Mouse (Mus musculus) E14TG2a.4 (cell line): Measurements from ENCODE around the gene Jak2.
A peak's percentile ranks its signal among the peaks of the same experiment; 100 is the strongest.

Source experiments
- H3K27me3 ChIP-seq: 2 replicates; pipeline ENCODE4 v1.6.1; 2014; ENCODE audit warnings: low read length, control low read depth; ENCODE audit not compliant: insufficient read depth
- H3K36me3 ChIP-seq: 2 replicates; pipeline ENCODE4 v1.6.1; 2014; ENCODE audit warnings: low read length, control low read depth; ENCODE audit not compliant: insufficient read depth
- H3K4me1 ChIP-seq: replicated peaks from 2 replicates; pipeline ENCODE4 v1.6.1; 2014; ENCODE audit warnings: low read depth, low read length, control low read depth
- H3K4me3 ChIP-seq: replicated peaks from 2 replicates; pipeline ENCODE4 v1.5.1; 2014; ENCODE audit warnings: mild to moderate bottlenecking, low read length
- H3K9me3 ChIP-seq: 2 replicates; pipeline ENCODE4 v1.6.1; 2014; ENCODE audit warnings: low read length, control low read depth
- CTCF ChIP-seq: conservative IDR thresholded peaks from 2 replicates; pipeline ENCODE4 v1.5.1; 2014; ENCODE audit warnings: low read length
- NANOG ChIP-seq: IDR thresholded peaks from 2 replicates; pipeline ENCODE4 v1.6.1; 2014; ENCODE audit warnings: borderline replicate concordance, low read length, mixed read lengths
- POU5F1 ChIP-seq: IDR thresholded peaks from 2 replicates; pipeline ENCODE4 v1.6.1; 2014; ENCODE audit warnings: low read length, borderline replicate concordance

Jak2 gene

DNA sequence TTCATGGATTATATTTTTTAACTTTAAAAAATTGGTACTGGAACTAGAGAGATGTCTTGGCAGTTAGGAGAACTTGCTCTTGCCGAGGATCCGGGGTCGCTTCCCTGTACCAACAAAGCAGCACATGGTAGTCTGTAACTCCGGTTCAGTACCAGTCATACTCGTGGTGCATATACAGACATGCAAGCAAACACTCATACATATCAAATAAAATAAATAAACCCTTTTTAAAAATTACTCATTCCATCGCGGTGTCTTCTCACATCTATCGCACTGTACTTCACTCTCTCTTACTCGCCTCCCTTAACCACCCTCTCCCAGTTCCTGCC lies 74.2 kb downstream of the Jak2 start:
- no peak overlapping the region for H3K4me3 ChIP-seq
- no peaks in the 10 kb centered on the region for H3K36me3 ChIP-seq
- H3K27me3 ChIP-seq: 0 out of 2 replicates have a peak, but pooled peaks cover 7% of the 10 kb centered on the region
- no peaks in the 10 kb centered on the region for H3K9me3 ChIP-seq
- peaks cover 10% of the 10 kb centered on the region for H3K4me1 ChIP-seq
- TF ChIP-seq NANOG: no peak
- no peak for TF ChIP-seq POU5F1
- TF ChIP-seq CTCF: no peak

DNA sequence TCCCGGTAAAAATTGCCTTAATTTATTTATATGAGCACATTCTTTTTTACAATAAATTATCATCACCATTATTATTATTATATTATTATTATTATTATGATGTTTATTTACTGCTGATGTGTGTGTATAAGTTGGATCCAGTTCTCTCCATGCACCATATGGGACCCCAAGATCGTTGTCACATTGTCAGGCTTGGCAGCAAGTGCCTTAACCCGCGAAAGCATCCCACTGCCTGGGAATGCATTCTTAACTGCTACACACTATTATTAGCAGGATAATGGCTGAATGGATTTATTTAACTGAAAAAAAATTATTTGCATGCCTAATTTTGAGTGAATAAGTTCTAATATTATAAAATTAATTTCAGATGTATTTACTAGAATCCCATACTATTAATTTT lies 74.8 kb downstream of the Jak2 start:
- Histone ChIP-seq H3K4me3 (no peak overlapping the region), H3K27me3 (0 out of 2 replicates have a peak, but pooled peaks cover 7% of the 10 kb centered on the region), H3K36me3 (no peaks in the 10 kb centered on the region), H3K4me1 (peaks cover 10% of the 10 kb centered on the region), H3K9me3 (no peaks in the 10 kb centered on the region)
- TF ChIP-seq NANOG: no peak
- no peak for TF ChIP-seq POU5F1
- no peak for TF ChIP-seq CTCF

DNA sequence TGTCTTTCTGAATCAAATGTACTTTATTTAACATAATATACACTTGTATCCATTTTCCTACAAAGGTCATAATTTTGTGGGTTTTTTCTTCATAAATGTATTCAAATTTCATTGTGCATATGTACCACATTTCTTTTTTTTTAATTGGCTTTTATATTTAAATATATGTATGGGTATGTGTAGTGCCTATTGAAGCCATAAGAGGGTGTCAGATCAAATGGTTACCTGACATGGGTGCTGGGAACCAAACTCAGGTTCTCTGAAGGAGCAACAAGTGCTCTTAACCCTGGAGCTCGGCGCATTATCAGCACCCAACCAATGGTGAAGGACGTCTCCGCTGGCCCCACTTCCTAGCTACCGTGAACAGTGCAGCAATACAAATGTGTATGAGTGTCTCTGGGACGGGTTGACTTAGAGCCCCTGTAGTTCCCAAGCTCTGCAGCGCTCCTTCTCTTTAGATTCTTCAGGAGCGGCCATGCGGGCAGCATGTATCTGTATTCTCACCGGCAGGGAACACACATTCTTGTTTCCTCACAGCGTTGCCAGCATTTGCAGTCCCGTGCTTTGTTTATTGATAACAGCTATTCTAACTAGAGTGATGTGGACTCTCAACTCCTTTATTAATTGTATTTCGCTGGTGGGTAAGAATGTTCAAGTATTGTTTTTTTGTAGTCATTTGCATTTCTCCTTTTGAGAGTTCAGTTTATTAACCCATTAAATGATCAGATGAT lies 75.4 kb downstream of the Jak2 start:
- Histone ChIP-seq H3K36me3 (no peaks in the 10 kb centered on the region), H3K27me3 (0 out of 2 replicates have a peak, but pooled peaks cover 7% of the 10 kb centered on the region), H3K4me3 (no peak overlapping the region), H3K4me1 (peaks cover 10% of the 10 kb centered on the region), H3K9me3 (no peaks in the 10 kb centered on the region)
- no peak for TF ChIP-seq POU5F1
- no peak for TF ChIP-seq NANOG
- TF ChIP-seq CTCF: no peak; the same call in 1 of the 2 replicates

DNA sequence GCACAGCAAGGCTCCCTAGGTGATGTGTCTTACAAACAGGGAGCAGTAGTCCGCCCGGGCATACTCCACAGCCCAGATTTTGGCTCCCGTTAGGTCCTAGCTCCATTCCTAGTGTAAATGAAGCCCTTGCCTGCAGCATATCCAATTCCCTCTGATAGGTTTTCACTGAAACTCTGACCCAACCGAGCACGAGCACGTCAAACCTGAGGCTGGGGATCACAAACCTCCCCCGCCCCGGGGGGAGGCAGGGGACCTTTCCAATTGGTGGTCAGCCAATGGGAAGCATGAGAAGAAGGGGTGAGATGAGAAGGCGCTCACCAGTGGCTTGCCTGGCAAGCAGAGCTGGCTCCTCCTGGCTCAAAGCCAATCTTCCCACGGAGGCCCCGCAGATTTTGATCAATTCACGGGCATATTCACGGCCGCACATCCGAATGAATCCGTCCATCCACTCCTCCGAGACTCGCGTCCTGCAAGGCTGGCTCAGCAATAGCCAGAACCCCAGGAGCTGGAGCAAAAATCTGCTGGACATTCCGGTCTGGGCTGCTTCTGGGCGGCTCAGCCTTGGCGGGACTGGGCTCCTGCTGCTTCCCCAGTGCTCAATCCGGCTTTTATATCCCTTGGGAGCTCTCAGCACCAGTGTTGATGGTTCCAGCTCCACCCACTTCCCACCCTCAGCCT lies 82.6 kb downstream of the Jak2 start, which contains the start of gene Rln1:
Rln1 (minus strand) TSS at position 603 of the 678 bp plus-strand sequence.
- peaks cover 16% of the 10 kb centered on the region for H3K4me1 ChIP-seq
- no peaks in the 10 kb centered on the region for H3K36me3 ChIP-seq
- no peaks in the 10 kb centered on the region for H3K9me3 ChIP-seq
- peak within 1 kb of the TSS; percentile 72 for H3K4me3 ChIP-seq
- no peak for TF ChIP-seq NANOG
- no peak for TF ChIP-seq POU5F1
- no peak for TF ChIP-seq CTCF
- H3K27me3 ChIP-seq: peaks cover 8% of the 10 kb centered on the region

DNA sequence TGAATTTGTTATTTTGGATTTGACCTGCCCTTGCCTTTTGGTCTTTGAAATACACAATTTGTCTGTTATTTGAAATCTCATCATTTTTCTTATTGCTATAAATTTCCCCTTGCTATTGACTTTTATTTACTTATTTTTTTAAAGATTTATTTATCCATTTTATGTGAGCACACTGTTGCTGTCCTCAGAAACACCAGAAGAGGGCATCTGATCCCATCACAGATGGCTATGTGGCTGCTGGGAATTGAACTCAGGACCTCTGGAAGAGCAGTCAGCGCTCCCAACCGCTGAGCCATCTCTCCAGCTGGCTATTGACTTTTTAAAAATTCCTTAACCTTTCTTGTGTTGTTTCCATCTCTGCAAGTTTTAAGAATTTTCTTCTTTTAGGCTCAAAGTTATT lies 85.0 kb downstream of the Jak2 start:
- Histone ChIP-seq H3K36me3 (no peaks in the 10 kb centered on the region), H3K4me1 (peaks cover 16% of the 10 kb centered on the region), H3K27me3 (peaks cover 10% of the 10 kb centered on the region), H3K9me3 (no peaks in the 10 kb centered on the region), H3K4me3 (no peak overlapping the region)
- TF ChIP-seq POU5F1: no peak

DNA sequence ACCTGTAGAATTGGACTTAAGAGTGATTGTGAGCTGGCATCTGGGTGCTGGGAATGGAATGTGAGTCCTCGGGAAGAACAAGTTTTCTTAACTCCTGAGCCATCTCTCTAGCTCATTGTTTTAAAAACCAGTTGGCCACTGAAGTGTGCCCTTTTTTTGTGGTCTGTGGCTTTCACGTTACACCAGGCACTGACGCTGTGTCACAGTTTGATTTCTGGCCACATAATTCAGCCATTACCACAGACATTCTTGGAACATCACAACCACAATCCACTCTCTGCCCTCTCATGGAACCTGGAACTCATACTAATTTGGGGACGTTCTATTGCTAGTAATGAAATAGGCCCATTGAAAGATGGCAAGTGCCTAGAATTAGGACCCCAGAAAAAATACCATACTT lies 89.4 kb downstream of the Jak2 start:
- Histone ChIP-seq H3K4me1 (no peaks in the 10 kb centered on the region), H3K36me3 (no peaks in the 10 kb centered on the region), H3K4me3 (no peak overlapping the region), H3K9me3 (no peaks in the 10 kb centered on the region), H3K27me3 (peaks cover 2% of the 10 kb centered on the region; the same call in 1 of the 2 replicates)
- TF ChIP-seq NANOG: no peak
- no peak for TF ChIP-seq CTCF
- TF ChIP-seq POU5F1: no peak

DNA sequence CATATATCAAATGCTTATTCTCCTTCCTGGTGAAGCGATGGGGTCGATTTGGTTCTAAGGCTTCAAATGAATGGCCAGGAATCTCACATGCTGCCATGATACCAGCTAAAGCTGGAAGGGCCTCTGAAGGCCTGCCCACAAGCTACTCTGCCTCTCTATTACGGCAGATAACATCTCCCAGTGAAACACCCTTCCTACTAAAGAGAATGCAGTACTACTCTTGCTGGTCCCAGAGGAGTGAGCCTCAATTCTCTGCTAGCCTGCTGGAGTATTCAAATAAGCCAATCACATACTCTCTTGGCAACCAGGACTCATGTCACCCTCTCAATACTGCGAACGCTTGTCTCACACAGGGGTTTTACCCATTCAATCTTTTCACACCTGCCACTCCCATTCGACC lies 90.7 kb downstream of the Jak2 start:
- Histone ChIP-seq H3K4me3 (no peak overlapping the region), H3K9me3 (no peaks in the 10 kb centered on the region), H3K27me3 (peaks cover 2% of the 10 kb centered on the region; the same call in 1 of the 2 replicates), H3K36me3 (no peaks in the 10 kb centered on the region), H3K4me1 (no peaks in the 10 kb centered on the region)
- TF ChIP-seq NANOG (no peak), CTCF (no peak), POU5F1 (no peak)

DNA sequence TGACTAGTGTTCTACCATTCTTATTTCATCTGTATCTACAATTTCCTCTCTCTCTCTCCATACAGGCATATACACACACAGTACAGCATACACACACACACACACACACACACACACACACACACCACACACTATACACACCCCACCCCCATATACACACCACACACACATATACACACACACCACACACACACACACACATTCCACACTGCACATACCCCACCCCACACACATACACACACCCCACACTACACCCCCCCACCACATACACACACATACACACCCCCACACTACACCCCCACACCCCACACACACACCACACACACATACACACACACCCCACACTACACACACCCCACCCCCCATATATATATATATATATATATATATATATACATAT lies 93.2 kb downstream of the Jak2 start:
- Histone ChIP-seq H3K36me3 (no peaks in the 10 kb centered on the region), H3K4me3 (no peak overlapping the region), H3K9me3 (no peaks in the 10 kb centered on the region), H3K27me3 (no peaks in the 10 kb centered on the region), H3K4me1 (0 out of 2 replicates have a peak, but pooled peaks cover under 1% of the 10 kb centered on the region)
- TF ChIP-seq POU5F1 (no peak), NANOG (no peak), CTCF (no peak)

DNA sequence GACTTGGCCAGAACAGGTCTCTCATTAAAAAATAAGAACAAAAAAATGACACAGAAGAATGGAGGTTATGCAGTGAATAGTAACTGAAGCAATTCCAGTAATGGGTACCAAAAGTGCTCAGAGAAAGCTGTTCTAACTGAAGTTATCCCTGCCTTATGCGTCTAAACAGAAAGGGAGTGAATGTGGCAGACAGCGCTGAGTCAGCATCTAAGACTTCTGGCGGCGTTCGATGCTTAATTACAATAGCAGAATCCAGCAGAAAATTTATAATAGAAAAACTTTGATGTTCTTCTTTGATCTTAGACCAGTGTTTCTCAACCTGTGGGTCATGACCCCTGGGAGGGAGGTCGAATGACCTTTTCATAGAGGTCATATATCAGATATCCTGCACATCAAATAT lies 94.0 kb downstream of the Jak2 start:
- TF ChIP-seq CTCF: no peak
- TF ChIP-seq POU5F1: no peak
- TF ChIP-seq NANOG: no peak
- Histone ChIP-seq H3K4me1 (peaks cover 8% of the 10 kb centered on the region), H3K4me3 (no peak overlapping the region), H3K36me3 (no peaks in the 10 kb centered on the region), H3K27me3 (no peaks in the 10 kb centered on the region), H3K9me3 (no peaks in the 10 kb centered on the region)
